Mouse (Mus musculus): ENCODE results near the gene Ndufb5. TPM values are rescaled to one million over a fixed set of nuclear protein-coding genes. Genes with fewer than 3 reads are reported as not detected.

The Ndufb5 gene
- polyA plus RNA-seq, 1 experiment from 2014 or later = 328 TPM

Other genes starting within 250 kb of the Ndufb5 start
- 0.12 TPM in 1 of 2 replicates, not detected in the other for gene Kcnmb3, start 244.8 kb upstream of the Ndufb5 start, polyA plus RNA-seq (2014; fragmentation: Nextera tagmentation; extraction: Ambion mirVana)
- 48.0 and 48.1 TPM in 2 replicates for gene Zfp639, start 226.7 kb upstream of the Ndufb5 start, polyA plus RNA-seq (2014; fragmentation: Nextera tagmentation; extraction: Ambion mirVana)
- 31.0 and 39.5 TPM in 2 replicates for gene Mfn1, start 207.5 kb upstream of the Ndufb5 start, polyA plus RNA-seq (2014; fragmentation: Nextera tagmentation; extraction: Ambion mirVana)
- 49.9 and 56.2 TPM in 2 replicates for gene Gnb4, start 120.4 kb upstream of the Ndufb5 start, polyA plus RNA-seq (2014; fragmentation: Nextera tagmentation; extraction: Ambion mirVana)
- gene Actl6a, start 30.7 kb upstream of the Ndufb5 start, polyA plus RNA-seq (2014; fragmentation: Nextera tagmentation; extraction: Ambion mirVana) = 235 and 239 TPM in 2 replicates
- gene Mrpl47, start 615 bp downstream of the Ndufb5 start, polyA plus RNA-seq (2014; fragmentation: Nextera tagmentation; extraction: Ambion mirVana) = 45.7 and 45.8 TPM in 2 replicates
- 5.5 and 6.9 TPM in 2 replicates for gene Usp13, start 80.6 kb downstream of the Ndufb5 start, polyA plus RNA-seq (2014; fragmentation: Nextera tagmentation; extraction: Ambion mirVana)